Mouse (Mus musculus) left cerebral cortex, postnatal 4 days (tissue): ENCODE data around the gene Calcoco1. TPM values are rescaled to one million over a fixed set of nuclear protein-coding genes. Genes with fewer than 3 reads are reported as not detected.

Experiments
- DNase-seq: peaks from one replicate; pipeline ENCODE4 v3.0.0-alpha.2; 2022
- intact Hi-C: fragments of 180-260 bp; cut with DNase I; formaldehyde crosslinking; loops from one replicate; pipeline ENCODE4 v1.15.1; 2025
- total RNA-seq, 2 experiments: library from RNA; stranded (reverse); gene quantifications; 2 replicates each; pipeline ENCODE4 v1.2.3; 2021

The Calcoco1 gene
- 10 to 100 TPM; 44.3 to 46.7 TPM for total RNA-seq

- intact Hi-C loops = no loop called here
Measured at GRCm38 (mm10) chr15:102721980-102722475, at the start of gene Calcoco1. TSS of gene Calcoco1 (minus strand) at chr15:102722178.

GRCm38 (mm10) chr15:102770866-102771265 is 48.9 kb upstream of the Calcoco1 start:
- no peak for DNase-seq
- intact Hi-C loops = no loop called here

More at GRCm38 (mm10) chr15:102721980-102722475, at the start of gene Calcoco1:
- DNase-seq = peak; percentile 99

- DNase-seq = no peak
- intact Hi-C loops = loop anchor here (10.0 kb wide), 1 partner anchor 410 kb away; no protein-coding TSS in a partner anchor
Measured at GRCm38 (mm10) chr15:102765207-102765606, 43.2 kb upstream of the Calcoco1 start.

GRCm38 (mm10) chr15:102761745-102762378 is 39.9 kb upstream of the Calcoco1 start:
- peak; percentile 53 for DNase-seq
- intact Hi-C loops = loop anchor here (2.0 to 10.0 kb wide), 2 partner anchors 45 to 413 kb away; no protein-coding TSS in a partner anchor

GRCm38 (mm10) chr15:102757686-102758085 is 35.7 kb upstream of the Calcoco1 start:
- DNase-seq = no peak
- intact Hi-C loops = loop anchor here (5.0 kb wide), 1 partner anchor 215 kb away; no protein-coding TSS in a partner anchor

- DNase-seq = no peak
- intact Hi-C loops = loop anchor here (5.0 kb wide), 1 partner anchor 217 kb away; no protein-coding TSS in a partner anchor
Measured at GRCm38 (mm10) chr15:102755053-102755452, 33.1 kb upstream of the Calcoco1 start.

- no peak for DNase-seq
- intact Hi-C loops = no loop called here
Measured at GRCm38 (mm10) chr15:102754361-102754760, 32.4 kb upstream of the Calcoco1 start.

- intact Hi-C loops = no loop called here
- peak; percentile 69 for DNase-seq
Measured at GRCm38 (mm10) chr15:102753170-102753569, 31.2 kb upstream of the Calcoco1 start.

- intact Hi-C loops = no loop called here
- DNase-seq = no peak
Measured at GRCm38 (mm10) chr15:102752164-102752563, 30.2 kb upstream of the Calcoco1 start.

GRCm38 (mm10) chr15:102750241-102750640 is 28.3 kb upstream of the Calcoco1 start:
- intact Hi-C loops = no loop called here
- no peak for DNase-seq

GRCm38 (mm10) chr15:102749103-102749502 is 27.1 kb upstream of the Calcoco1 start:
- DNase-seq = no peak
- intact Hi-C loops = no loop called here

- intact Hi-C loops = no loop called here
- no peak for DNase-seq
Measured at GRCm38 (mm10) chr15:102747853-102748252, 25.9 kb upstream of the Calcoco1 start.

GRCm38 (mm10) chr15:102747286-102747640 is 25.3 kb upstream of the Calcoco1 start:
- no peak for DNase-seq
- intact Hi-C loops = no loop called here

- DNase-seq = peak; percentile 75
- intact Hi-C loops = no loop called here
Measured at GRCm38 (mm10) chr15:102746488-102747285, 24.7 kb upstream of the Calcoco1 start.

GRCm38 (mm10) chr15:102746126-102746487 is 24.1 kb upstream of the Calcoco1 start:
- intact Hi-C loops = no loop called here
- DNase-seq = no peak

GRCm38 (mm10) chr15:102745387-102745786 is 23.4 kb upstream of the Calcoco1 start:
- intact Hi-C loops = no loop called here
- DNase-seq = no peak

- DNase-seq = no peak
- intact Hi-C loops = no loop called here
Measured at GRCm38 (mm10) chr15:102744831-102745230, 22.9 kb upstream of the Calcoco1 start.

GRCm38 (mm10) chr15:102744416-102744815 is 22.4 kb upstream of the Calcoco1 start:
- intact Hi-C loops = no loop called here

GRCm38 (mm10) chr15:102743996-102744395 is 22.0 kb upstream of the Calcoco1 start:
- intact Hi-C loops = loop anchor here (2.0 kb wide), 1 partner anchor 45 kb away; no protein-coding TSS in a partner anchor
- DNase-seq = peak; percentile 56

More at GRCm38 (mm10) chr15:102744416-102744815, 22.4 kb upstream of the Calcoco1 start:
- DNase-seq = no peak

- no peak for DNase-seq
- intact Hi-C loops = loop anchor here (2.0 kb wide), 1 partner anchor 44 kb away; no protein-coding TSS in a partner anchor
Measured at GRCm38 (mm10) chr15:102743196-102743595, 21.2 kb upstream of the Calcoco1 start.

GRCm38 (mm10) chr15:102742589-102742988 is 20.6 kb upstream of the Calcoco1 start:
- peak; percentile 96 for DNase-seq
- intact Hi-C loops = loop anchor here (2.0 kb wide), 1 partner anchor 44 kb away; no protein-coding TSS in a partner anchor
